ENCODE assay signal across 10 mouse cellular contexts in the genomic region with DNA sequence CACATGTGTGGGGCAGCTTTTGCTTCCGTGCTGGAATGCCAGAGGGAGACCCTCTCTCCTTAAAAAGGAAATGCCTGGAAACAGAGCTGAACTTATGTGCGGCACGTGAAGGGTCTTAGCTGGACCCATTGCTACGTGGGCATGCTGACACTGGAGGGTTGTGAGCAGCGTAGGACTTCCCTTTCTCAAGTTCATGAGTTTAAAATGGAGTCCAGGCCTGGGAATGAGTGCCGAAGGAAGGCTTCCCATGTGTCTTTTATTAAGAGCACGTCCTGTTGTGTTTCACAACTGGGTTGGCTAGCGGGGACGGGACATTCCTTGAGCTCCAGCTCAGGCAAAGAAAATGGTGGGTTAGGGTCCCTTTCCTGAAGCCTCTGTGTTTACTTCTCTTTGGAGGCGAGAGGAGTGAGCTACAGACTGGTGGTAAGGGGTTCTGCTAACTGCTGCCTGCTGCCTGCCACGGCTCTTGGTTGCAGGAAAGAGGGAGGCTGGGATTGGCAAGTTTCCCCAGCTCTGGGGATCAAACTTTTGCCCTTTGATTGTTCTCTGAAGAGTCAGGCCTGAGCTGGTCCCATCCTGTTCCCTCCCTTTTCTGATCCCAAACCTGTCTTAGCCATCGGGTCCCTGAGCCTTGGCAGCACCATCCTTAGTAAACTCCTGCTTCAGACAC. TPM values are rescaled to one million over a fixed set of nuclear protein-coding genes. Genes with fewer than 3 reads are reported as not detected.
DNase-seq lines count a peak whose midpoint lies in the region; ATAC-seq and TF ChIP-seq lines count a peak whose summit lies in the region.
"Had no signal": no experiment of that assay in that cellular context is flagged by ENCODE, and none has a peak within 500 bp of the region (broad histone marks: within the 10 kb centered on the region; RNA-seq: fewer than 3 reads in every experiment).

No protein-coding gene starts in this region.

- no peaks in the 10 kb centered on the region for H3K9me3 ChIP-seq in lung, postnatal 0 days (ENCODE audit: low read length)
- H3K9me3 ChIP-seq in forebrain, embryonic 16.5 days (ENCODE audit: control insufficient read depth, low read length): no peaks in the 10 kb centered on the region
- H3K9me3 ChIP-seq in limb, embryonic 12.5 days: no peaks in the 10 kb centered on the region

- no peak overlapping the region for H3K9ac ChIP-seq in lung, postnatal 0 days (replicated peaks; ENCODE audit: low read depth)
- H3K9ac ChIP-seq in forebrain, embryonic 16.5 days (replicated peaks; ENCODE audit: low read depth, low read length): peak overlapping the region; percentile 35; the same call in 1 of the 2 replicates
- 0 out of 2 replicates have a peak overlapping the region, but pooled peaks have one; percentile 27 for H3K9ac ChIP-seq in limb, embryonic 12.5 days (replicated peaks)

- H3K27ac ChIP-seq in lung, postnatal 0 days (ENCODE audit: low read length): peak overlapping the region; percentile 52; the same call in 1 of the 2 replicates
- H3K27ac ChIP-seq in forebrain, embryonic 16.5 days (ENCODE audit: low read length): peak overlapping the region; percentile 4; the same call in 1 of the 2 replicates
- peak overlapping the region; percentile 83 for H3K27ac ChIP-seq in limb, embryonic 12.5 days

- TF ChIP-seq EP300 in lung, postnatal 0 days (IDR thresholded peaks at IDR 0.05): no peak

- no peak for TF ChIP-seq CTCF in lung, postnatal 0 days (IDR thresholded peaks at IDR 0.05)

- 50% methylated on average over 12 of the region's 12 CpGs for WGBS in lung, postnatal 0 days
- WGBS in forebrain, embryonic 16.5 days: 67% methylated on average over 12 of the region's 12 CpGs
- WGBS in limb, embryonic 12.5 days: 17% methylated on average over 12 of the region's 12 CpGs

- H3K36me3 ChIP-seq in lung, postnatal 0 days (ENCODE audit: insufficient read depth, low read length): no peaks in the 10 kb centered on the region
- no peaks in the 10 kb centered on the region for H3K36me3 ChIP-seq in forebrain, embryonic 16.5 days (ENCODE audit: control insufficient read depth, insufficient read depth)
- H3K36me3 ChIP-seq in limb, embryonic 12.5 days: peaks cover 6% of the 10 kb centered on the region; the same call in 1 of the 2 replicates

- peak; percentile 60 for DNase-seq in lung, postnatal 0 days (ENCODE audit: low spot score)
- DNase-seq in lung, postnatal 14 days: no peak
- DNase-seq in adrenal gland, postnatal 10 days: no peak
- DNase-seq in urinary bladder, postnatal 4 days (ENCODE audit: low spot score in 2 of 2): no peak

- peak; percentile 29; the same call in 1 of the 2 replicates for ATAC-seq in lung, postnatal 0 days
- ATAC-seq in forebrain, embryonic 16.5 days: no peak
- ATAC-seq in limb, embryonic 12.5 days (ENCODE audit: insufficient number of reproducible peaks, insufficient read depth, low FRiP score, low TSS enrichment, low read depth): no peak
- ATAC-seq in megakaryocyte, adult 5-6 weeks (ENCODE audit: poor library complexity, severe bottlenecking): no peak

- peaks cover 34% of the 10 kb centered on the region for H3K27me3 ChIP-seq in lung, postnatal 0 days (replicated peaks; ENCODE audit: insufficient read depth, low read length)
- 0 out of 2 replicates have a peak, but pooled peaks cover 5% of the 10 kb centered on the region for H3K27me3 ChIP-seq in forebrain, embryonic 16.5 days (replicated peaks; ENCODE audit: control insufficient read depth, insufficient read depth, low read length)
- H3K27me3 ChIP-seq in limb, embryonic 12.5 days: peaks cover 25% of the 10 kb centered on the region

- no peaks in the 10 kb centered on the region for H3K4me1 ChIP-seq in lung, postnatal 0 days (ENCODE audit: insufficient read depth, low read depth, low read length)
- H3K4me1 ChIP-seq in forebrain, embryonic 16.5 days (replicated peaks; ENCODE audit: control insufficient read depth, insufficient read depth, low read length): peaks cover 34% of the 10 kb centered on the region
- peaks cover 37% of the 10 kb centered on the region for H3K4me1 ChIP-seq in limb, embryonic 12.5 days (replicated peaks)

- H3K4me3 ChIP-seq in lung, postnatal 0 days (ENCODE audit: low read depth, low read length): no peak overlapping the region
- peak overlapping the region; percentile 65 for H3K4me3 ChIP-seq in forebrain, embryonic 16.5 days (replicated peaks; ENCODE audit: low read length)
- peak overlapping the region; percentile 71 for H3K4me3 ChIP-seq in limb, embryonic 12.5 days (replicated peaks)

- no peak overlapping the region for H3K4me2 ChIP-seq in lung, postnatal 0 days (replicated peaks; ENCODE audit: low read depth, low read length)
- peak overlapping the region; percentile 70 for H3K4me2 ChIP-seq in forebrain, embryonic 16.5 days (ENCODE audit: low read length)
- peak overlapping the region; percentile 78 for H3K4me2 ChIP-seq in limb, embryonic 12.5 days

RNA-seq across cellular contexts. Expression of a gene that starts 2.9 kb away (rescaled TPM):
- 31.6 and 33.2 TPM in 2 replicates for polyA plus RNA-seq in lung, postnatal 0 days (2015; fragmentation: Nextera tagmentation; extraction: Ambion mirVana)
- 71.0 and 77.3 TPM in 2 replicates for polyA plus RNA-seq in forebrain, embryonic 16.5 days (2015; fragmentation: Nextera tagmentation; extraction: Ambion mirVana)
- 53.0 and 53.8 TPM in 2 replicates for polyA plus RNA-seq in limb, embryonic 12.5 days (2016; fragmentation: Nextera tagmentation; extraction: Ambion mirVana)
- 10 to 100 TPM; 53.1 to 70.4 TPM for total RNA-seq in adrenal gland, postnatal 10 days (2021)
- total RNA-seq in megakaryocyte, adult 5-6 weeks (2015): 39.5 and 48.5 TPM in 2 replicates
- total RNA-seq in megakaryocyte, adult 5-6 weeks (2017): 25.0 and 27.0 TPM in 2 replicates

RNA-seq across cellular contexts. Expression of a gene that starts 29.5 kb away (rescaled TPM):
- not detected in 2 replicates for polyA plus RNA-seq in lung, postnatal 0 days (2015; fragmentation: Nextera tagmentation; extraction: Ambion mirVana)
- 0.32 TPM in 1 of 2 replicates, not detected in the other for polyA plus RNA-seq in forebrain, embryonic 16.5 days (2015; fragmentation: Nextera tagmentation; extraction: Ambion mirVana)
- polyA plus RNA-seq in limb, embryonic 12.5 days (2016; fragmentation: Nextera tagmentation; extraction: Ambion mirVana): not detected in 2 replicates
- total RNA-seq in adrenal gland, postnatal 10 days (2021): not detected
- not detected in 2 replicates for total RNA-seq in megakaryocyte, adult 5-6 weeks (2015)
- total RNA-seq in megakaryocyte, adult 5-6 weeks (2017): not detected in 2 replicates
- total RNA-seq: hematopoietic stem cell, adult 5-6 weeks; MEL had no signal
- polyA plus RNA-seq: lung, embryonic 16.5 days had no signal

Comparison
In these comparisons a context has a peak if more than half of its experiments do, and no peak if none do; other contexts are left out.
1. H3K27ac ChIP-seq: peak in every context shown above with its lines; median percentile 83 in limb, embryonic 12.5 days; 52 in lung, postnatal 0 days; 4 in forebrain, embryonic 16.5 days.